Mouse (Mus musculus) stomach, postnatal 0 days (tissue): Measurements from ENCODE around the gene Zc3h12a.

ENCODE experiments used
- CTCF ChIP-seq: IDR thresholded peaks from 2 replicates; pipeline ENCODE4 v1.5.1; 2016; ENCODE audit warnings: antibody characterized with exemption, low read depth, mild to moderate bottlenecking, moderate library complexity
- EP300 ChIP-seq: optimal IDR thresholded peaks from 2 replicates; pipeline ENCODE3; 2016; ENCODE audit warnings: antibody characterized with exemption

DNA sequence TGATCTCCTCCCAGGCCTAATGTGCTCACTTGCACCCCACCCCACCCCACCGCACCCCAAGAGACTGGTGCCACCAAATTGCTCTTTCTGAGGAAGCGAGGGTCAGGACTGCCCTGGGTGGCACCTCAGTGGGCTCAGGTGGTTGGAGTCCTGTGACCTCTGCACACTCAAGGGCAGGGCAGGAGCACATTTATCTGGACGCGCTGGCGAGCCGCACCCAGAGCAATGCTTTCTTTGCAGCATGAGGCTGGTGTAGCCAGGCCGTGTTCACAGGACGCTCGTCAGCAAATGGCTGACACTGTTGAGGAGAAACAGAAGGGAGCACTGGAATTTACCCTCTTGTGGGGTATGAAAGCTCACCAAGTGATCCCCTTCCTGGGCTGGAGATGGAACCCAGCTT, 22.3 kb downstream of the Zc3h12a start:
- TF ChIP-seq CTCF (no peak), EP300 (no peak)
